Mouse (Mus musculus): ENCODE measurements around the gene Amer2. TPM values are rescaled to one million over a fixed set of nuclear protein-coding genes. Genes with fewer than 3 reads are reported as not detected.

Amer2 gene
- total RNA-seq, 2 experiments from 2014 or later = 2.4 to 3.4 TPM

- DNase-seq = no peak
Observed at GRCm38 (mm10) chr14:60386591-60387501, 13.8 kb downstream of the Amer2 start.

DNA sequence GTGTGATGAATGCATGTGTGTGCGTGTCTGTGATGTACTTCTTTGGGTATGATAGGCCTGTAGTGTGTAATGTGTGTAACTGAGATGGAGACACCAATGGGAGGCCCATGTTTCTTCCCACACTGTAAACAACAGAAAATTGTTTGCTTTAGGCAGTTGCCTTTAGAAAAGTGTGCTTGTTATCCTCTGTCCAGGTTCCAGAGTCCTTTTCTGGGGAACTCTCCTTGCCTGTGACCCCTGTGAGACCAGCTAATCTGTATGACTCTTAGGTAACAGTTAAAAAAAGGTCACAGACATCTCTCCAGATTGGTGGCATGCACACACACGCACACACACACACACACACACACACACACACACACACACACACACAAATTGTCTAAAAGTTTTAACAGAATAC, 15.3 kb downstream of the Amer2 start:
- DNase-seq = no peak

DNA sequence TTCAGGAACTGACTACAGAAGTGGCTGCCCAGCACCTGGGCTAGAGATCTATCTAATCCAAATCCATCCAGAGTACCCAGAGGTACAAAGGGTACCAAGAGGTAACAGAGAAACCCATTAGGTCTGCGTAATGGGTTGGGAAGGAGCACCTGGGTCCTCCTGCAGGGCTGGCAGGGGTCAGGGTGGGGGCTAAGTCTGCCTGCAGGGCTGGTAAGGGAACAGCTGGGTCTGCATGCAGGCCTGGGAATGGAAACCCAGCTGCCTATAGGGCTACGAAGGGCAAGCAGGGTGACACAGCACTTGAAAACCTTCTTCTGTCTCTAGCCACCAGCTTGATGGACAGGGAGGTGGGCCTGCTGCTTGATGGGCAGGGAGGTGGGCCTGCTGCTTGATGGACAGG, 19.1 kb downstream of the Amer2 start:
- DNase-seq = no peak

DNA sequence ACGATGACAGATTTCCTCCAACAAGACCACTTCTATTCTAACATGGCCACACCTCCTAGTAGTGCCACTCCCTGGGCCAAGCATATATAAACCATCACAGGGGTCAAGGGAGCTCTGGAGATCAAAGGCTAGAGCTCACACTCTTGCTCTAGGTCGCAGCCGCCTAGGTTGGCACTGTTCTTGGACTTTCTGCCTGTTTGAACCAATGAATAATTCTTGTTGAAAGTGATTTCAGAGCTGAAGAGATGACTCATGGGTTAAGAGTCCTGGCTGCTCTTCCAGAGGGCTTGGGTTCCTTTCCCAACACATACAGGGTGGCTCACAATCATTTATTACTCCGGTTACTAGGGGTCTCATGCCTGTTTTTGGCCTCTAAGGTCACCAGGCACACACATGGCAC, 24.3 kb downstream of the Amer2 start:
- no peak for DNase-seq

- no peak for DNase-seq
Observed at GRCm38 (mm10) chr14:60398861-60399260, 25.8 kb downstream of the Amer2 start.

DNA sequence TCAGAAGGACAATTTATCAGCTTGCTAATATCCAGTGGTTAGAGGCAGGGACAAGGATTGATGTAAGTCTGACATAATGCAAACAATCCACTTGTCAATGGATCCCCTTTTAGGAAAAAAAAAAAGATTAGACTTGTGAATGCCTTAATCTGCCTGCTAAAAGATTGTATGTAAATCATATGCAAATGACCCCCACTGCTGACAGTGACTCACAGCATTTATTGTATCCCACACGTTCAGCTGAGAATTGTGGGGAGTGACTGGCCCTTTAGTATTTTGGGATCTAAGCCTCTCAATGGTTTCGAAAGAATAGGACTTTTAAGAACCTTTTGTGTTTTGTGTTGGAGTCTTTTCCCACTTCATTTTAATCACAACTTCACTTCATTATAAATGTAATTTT, 30.2 kb downstream of the Amer2 start:
- no peak for DNase-seq

- DNase-seq = no peak
Observed at GRCm38 (mm10) chr14:60405829-60406228, 32.8 kb downstream of the Amer2 start.

DNA sequence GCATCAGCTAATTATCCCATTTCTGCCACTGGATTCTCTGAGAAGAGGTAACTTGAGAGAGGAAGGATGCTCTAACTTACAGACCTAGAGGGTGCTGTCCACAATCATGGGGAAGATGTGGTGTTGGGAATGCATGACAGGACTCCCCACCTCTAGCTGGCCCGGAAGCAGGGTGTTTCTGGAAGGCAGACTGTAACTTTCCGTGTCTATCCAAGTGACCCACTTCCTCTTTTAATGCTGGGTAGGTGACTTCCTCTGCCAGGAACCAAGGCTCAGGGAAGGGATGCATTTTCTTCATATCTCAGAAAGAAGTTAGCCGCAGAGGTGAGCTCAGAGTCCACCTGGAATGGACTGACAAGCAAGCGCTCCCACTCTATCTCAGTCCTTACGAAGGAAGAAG, 33.5 kb downstream of the Amer2 start:
- no peak for DNase-seq

- no peak for DNase-seq
Observed at GRCm38 (mm10) chr14:60407319-60407718, 34.3 kb downstream of the Amer2 start.

DNA sequence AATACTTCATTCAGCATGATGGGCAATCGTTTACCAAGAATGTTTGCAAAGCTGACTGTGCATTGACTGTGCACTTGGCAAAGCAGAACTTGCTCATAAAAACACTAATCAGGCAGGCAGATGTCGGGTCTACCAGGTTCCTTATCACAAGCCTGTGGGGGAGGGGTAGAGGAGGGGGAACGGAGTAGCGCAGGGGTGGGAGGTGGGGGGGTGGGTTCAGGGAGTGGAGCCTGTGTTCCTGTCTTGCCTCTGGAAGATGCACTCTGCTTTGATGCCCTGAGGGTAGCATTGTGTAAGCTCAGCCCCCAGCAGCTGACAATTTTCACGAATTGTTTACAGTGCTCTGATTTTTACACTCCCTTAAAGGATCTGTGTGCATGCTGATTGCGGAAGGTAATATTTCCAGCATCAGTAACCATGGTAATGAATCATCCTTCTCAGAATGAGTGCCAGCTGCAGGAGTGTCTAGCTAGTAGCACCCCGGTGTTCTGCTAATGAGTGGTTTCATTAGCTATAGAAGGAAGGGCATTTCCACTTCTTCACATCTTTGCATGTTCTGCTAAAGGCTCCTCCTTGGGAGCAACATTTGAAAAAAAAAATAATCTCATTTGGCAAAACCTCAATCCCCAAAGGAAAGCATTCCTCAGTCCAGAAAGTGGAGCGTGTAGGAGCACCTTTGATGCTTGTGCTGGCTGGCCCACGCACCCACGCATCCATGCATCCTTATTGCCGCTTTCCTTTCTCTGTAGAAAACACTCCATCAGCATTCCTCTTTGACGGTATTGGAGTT, 36.8 kb downstream of the Amer2 start:
- DNase-seq = no peak

- no peak for DNase-seq
Observed at GRCm38 (mm10) chr14:60411229-60411628, 38.2 kb downstream of the Amer2 start.

GRCm38 (mm10) chr14:60414691-60415090, 41.6 kb downstream of the Amer2 start:
- DNase-seq = peak; percentile 21

GRCm38 (mm10) chr14:60417924-60418323, 44.9 kb downstream of the Amer2 start:
- DNase-seq = no peak

DNA sequence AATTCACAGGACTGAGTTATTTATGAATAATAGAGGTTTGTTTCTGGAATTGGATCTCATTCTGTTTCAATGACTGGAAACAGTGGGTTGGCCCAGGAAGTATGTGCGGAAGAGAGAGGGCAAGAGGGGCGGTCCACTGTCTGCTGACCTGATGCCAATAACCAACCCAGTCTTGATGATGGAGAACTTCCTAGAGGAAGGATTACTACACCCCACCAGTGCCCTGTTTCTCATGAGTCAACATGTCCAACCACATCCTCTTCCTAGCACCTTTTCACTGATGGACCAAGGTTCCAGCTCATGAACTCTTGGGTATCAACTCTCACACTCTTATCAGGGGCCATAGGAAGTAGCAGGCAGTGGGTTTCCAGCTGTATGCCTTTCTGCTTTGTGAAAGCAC, 49.9 kb downstream of the Amer2 start:
- DNase-seq = no peak

- no peak for DNase-seq
Observed at GRCm38 (mm10) chr14:60424174-60424573, 51.1 kb downstream of the Amer2 start.

GRCm38 (mm10) chr14:60425553-60425952, 52.5 kb downstream of the Amer2 start:
- DNase-seq = no peak

DNA sequence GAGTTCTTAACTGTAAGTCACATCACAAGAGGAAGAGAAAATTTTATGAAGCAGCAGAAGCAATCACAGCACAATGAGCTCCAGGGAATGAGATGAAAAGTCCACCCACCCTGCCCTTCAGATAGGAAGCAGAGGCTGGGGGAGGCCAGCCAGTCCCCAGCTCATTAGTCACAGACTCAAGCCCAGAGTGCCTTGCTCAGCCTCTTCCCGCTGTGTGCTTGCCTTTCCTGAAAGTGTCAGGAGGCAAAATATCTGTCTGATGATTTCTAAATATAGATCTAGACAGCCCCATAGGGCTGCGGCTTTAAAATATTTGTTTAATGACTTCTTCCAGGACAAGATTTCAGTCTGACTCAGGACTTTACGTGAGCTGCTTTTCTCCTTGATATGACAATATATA, 54.8 kb downstream of the Amer2 start:
- DNase-seq = no peak

DNA sequence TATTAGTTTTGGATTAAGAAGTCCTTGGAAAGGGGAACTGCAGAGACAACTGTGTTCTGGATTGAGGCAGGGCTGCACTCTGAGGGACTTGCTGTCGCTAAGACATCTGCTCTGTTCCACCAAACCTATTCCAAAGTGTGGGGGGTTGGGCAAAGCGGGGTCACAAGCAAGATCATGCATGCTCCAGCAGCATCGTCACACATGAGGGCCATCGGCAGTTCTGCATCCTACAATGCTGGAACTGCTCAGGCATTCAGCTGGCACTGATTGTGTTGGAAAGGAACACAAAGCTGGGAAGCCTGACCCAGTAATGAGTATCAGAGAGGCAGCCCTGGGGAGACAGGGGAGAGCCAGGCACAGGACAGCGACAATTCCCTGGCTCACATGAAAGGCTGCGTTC, 56.5 kb downstream of the Amer2 start:
- no peak for DNase-seq

- no peak for DNase-seq
Observed at GRCm38 (mm10) chr14:60431515-60431914, 58.5 kb downstream of the Amer2 start.

GRCm38 (mm10) chr14:60432136-60432535, 59.1 kb downstream of the Amer2 start:
- DNase-seq = no peak

DNA sequence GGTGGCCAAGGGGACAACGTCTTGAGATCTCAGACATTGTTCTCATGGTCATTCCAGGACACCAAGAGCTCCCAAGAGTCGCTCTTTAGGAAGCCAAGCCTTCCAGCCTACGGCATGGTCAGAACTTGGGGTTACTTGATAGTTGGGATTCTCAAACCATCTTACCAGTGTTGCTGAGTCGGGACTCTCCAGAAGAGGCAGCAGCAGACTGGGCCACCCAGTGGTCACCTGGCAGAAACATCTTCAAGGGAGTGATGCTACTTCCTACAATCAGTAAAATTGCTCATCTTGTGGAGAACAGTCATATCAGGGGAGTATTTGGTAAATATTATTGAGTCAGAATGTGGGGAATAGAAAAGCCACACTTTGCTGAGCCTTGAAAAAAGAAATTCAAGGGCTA, 62.5 kb downstream of the Amer2 start:
- peak; percentile 43 for DNase-seq

DNA sequence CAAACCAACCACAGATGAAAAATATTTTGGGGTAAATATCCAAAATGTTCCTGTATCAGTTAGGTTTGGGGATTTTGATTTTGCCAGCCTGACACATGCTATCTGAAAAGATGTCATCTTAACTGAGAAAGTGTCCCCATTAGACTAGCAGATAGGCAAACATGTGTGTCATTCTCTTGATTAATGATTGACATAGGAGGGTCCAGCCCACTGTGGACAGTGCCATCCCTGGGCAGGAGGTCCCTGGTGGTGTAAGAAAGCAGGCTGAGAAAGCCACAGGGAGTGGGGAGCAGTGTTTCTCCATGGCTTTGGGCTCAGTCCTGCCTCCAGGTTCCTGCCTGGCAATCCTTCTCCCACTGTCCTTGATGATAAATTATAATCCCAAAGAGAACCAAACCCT, 63.3 kb downstream of the Amer2 start:
- no peak for DNase-seq

Data from adrenal gland, postnatal 10 days (tissue).